Mouse (Mus musculus) liver, postnatal 0 days (tissue): ENCODE measurements around the gene Hivep3.

Experiments
- CTCF ChIP-seq: sonication (generic); IDR thresholded peaks from 2 replicates; pipeline ENCODE4 v1.5.1; 2016; ENCODE audit warnings: antibody characterized with exemption, low read depth
- EP300 ChIP-seq: IDR thresholded peaks from 2 replicates; pipeline ENCODE4 v1.6.1; 2016; ENCODE audit warnings: antibody characterized with exemption, low read depth, mild to moderate bottlenecking

DNA sequence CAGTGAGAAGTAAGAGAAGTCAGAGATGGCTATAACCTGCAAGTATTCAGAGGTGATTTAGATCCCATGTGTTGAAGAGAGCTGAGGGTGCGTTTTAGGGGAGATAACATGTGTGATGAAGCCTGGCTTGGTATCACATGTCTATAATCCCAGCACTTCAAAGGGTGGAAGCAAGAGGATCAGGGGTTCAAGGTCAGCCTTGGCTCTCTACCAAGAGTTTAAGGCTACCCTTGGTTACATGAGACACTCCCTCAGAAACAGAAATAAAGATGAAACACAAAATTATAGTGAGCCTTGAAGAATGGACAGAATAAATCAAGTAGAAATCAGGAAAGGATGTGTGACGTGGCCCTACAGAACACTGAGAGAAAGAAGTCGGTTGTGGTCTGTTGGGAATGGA, 420.2 kb downstream of the Hivep3 start:
- no peak for TF ChIP-seq EP300
- no peak for TF ChIP-seq CTCF
